Mouse (Mus musculus): ENCODE measurements around the gene Cyp39a1. TPM values are rescaled to one million over a fixed set of nuclear protein-coding genes. Genes with fewer than 3 reads are reported as not detected.

Gene Cyp39a1
- polyA plus RNA-seq, 1 experiment from 2014 or later, result 63.7 TPM

GRCm38 (mm10) chr17:43669145-43669695, 2.0 kb downstream of the Cyp39a1 start:
- Histone ChIP-seq H3K27ac (ENCODE audit: low read length) (peak overlapping the region; percentile 90), H3K36me3 (ENCODE audit: control insufficient read depth, insufficient read depth) (no peaks in the 10 kb centered on the region), H3K9me3 (replicated peaks; ENCODE audit: control insufficient read depth, low read length) (no peaks in the 10 kb centered on the region), H3K4me1 (ENCODE audit: control insufficient read depth, insufficient read depth, low read length) (peaks cover 18% of the 10 kb centered on the region), H3K27me3 (ENCODE audit: control insufficient read depth, insufficient read depth, low read length) (no peaks in the 10 kb centered on the region), H3K9ac (ENCODE audit: low read length) (peak overlapping the region; percentile 84), H3K4me2 (ENCODE audit: low read depth, low read length) (peak overlapping the region; percentile 93), H3K4me3 (ENCODE audit: low read length) (peak overlapping the region; percentile 82)
- ATAC-seq (replicated peaks; ENCODE audit: extremely low read depth, insufficient read depth, low FRiP score), result peak; percentile 47; the same call in 1 of the 2 replicates
- 33% methylated on average over 6 of the region's 6 CpGs for WGBS

GRCm38 (mm10) chr17:43671907-43672306, 4.7 kb downstream of the Cyp39a1 start:
- Histone ChIP-seq H3K9ac (ENCODE audit: low read length) (no peak overlapping the region), H3K4me2 (ENCODE audit: low read depth, low read length) (no peak overlapping the region), H3K36me3 (ENCODE audit: control insufficient read depth, insufficient read depth) (no peaks in the 10 kb centered on the region), H3K4me3 (ENCODE audit: low read length) (no peak overlapping the region), H3K27me3 (ENCODE audit: control insufficient read depth, insufficient read depth, low read length) (no peaks in the 10 kb centered on the region), H3K4me1 (ENCODE audit: control insufficient read depth, insufficient read depth, low read length) (peaks cover 21% of the 10 kb centered on the region), H3K9me3 (replicated peaks; ENCODE audit: control insufficient read depth, low read length) (no peaks in the 10 kb centered on the region), H3K27ac (ENCODE audit: low read length) (no peak overlapping the region)
- no peak for ATAC-seq (replicated peaks; ENCODE audit: extremely low read depth, insufficient read depth, low FRiP score)
- WGBS, result 80% methylated on average over 4 of the region's 4 CpGs

GRCm38 (mm10) chr17:43675228-43675627, 8.0 kb downstream of the Cyp39a1 start:
- no peak for ATAC-seq (replicated peaks; ENCODE audit: extremely low read depth, insufficient read depth, low FRiP score)
- Histone ChIP-seq H3K9ac (ENCODE audit: low read length) (no peak overlapping the region), H3K4me3 (ENCODE audit: low read length) (no peak overlapping the region), H3K27me3 (ENCODE audit: control insufficient read depth, insufficient read depth, low read length) (no peaks in the 10 kb centered on the region), H3K9me3 (replicated peaks; ENCODE audit: control insufficient read depth, low read length) (no peaks in the 10 kb centered on the region), H3K4me1 (ENCODE audit: control insufficient read depth, insufficient read depth, low read length) (peaks cover 12% of the 10 kb centered on the region), H3K4me2 (ENCODE audit: low read depth, low read length) (no peak overlapping the region), H3K36me3 (ENCODE audit: control insufficient read depth, insufficient read depth) (peaks cover 6% of the 10 kb centered on the region), H3K27ac (ENCODE audit: low read length) (peak overlapping the region; percentile 22; the same call in 1 of the 2 replicates)
- WGBS, result 48% methylated on average over 1 of the region's 1 CpGs

- Histone ChIP-seq H3K27ac (ENCODE audit: low read length) (no peak overlapping the region), H3K4me2 (ENCODE audit: low read depth, low read length) (no peak overlapping the region), H3K4me1 (ENCODE audit: control insufficient read depth, insufficient read depth, low read length) (peaks cover 12% of the 10 kb centered on the region), H3K9me3 (replicated peaks; ENCODE audit: control insufficient read depth, low read length) (no peaks in the 10 kb centered on the region), H3K9ac (ENCODE audit: low read length) (no peak overlapping the region), H3K4me3 (ENCODE audit: low read length) (no peak overlapping the region), H3K27me3 (ENCODE audit: control insufficient read depth, insufficient read depth, low read length) (no peaks in the 10 kb centered on the region), H3K36me3 (ENCODE audit: control insufficient read depth, insufficient read depth) (peaks cover 14% of the 10 kb centered on the region)
- ATAC-seq (replicated peaks; ENCODE audit: extremely low read depth, insufficient read depth, low FRiP score), result no peak
- WGBS, result 96% methylated on average over 1 of the region's 1 CpGs
Observed at GRCm38 (mm10) chr17:43676241-43676640, 9.0 kb downstream of the Cyp39a1 start.

GRCm38 (mm10) chr17:43677317-43677716, 10.1 kb downstream of the Cyp39a1 start:
- H3K4me1 ChIP-seq (ENCODE audit: control insufficient read depth, insufficient read depth, low read length), result peaks cover 12% of the 10 kb centered on the region
- 21% methylated on average over 1 of the region's 1 CpGs for WGBS
- no peaks in the 10 kb centered on the region for H3K9me3 ChIP-seq (replicated peaks; ENCODE audit: control insufficient read depth, low read length)
- no peaks in the 10 kb centered on the region for H3K27me3 ChIP-seq (ENCODE audit: control insufficient read depth, insufficient read depth, low read length)
- H3K9ac ChIP-seq (ENCODE audit: low read length), result no peak overlapping the region
- ATAC-seq (replicated peaks; ENCODE audit: extremely low read depth, insufficient read depth, low FRiP score), result no peak
- no peak overlapping the region for H3K4me2 ChIP-seq (ENCODE audit: low read depth, low read length)
- no peak overlapping the region for H3K4me3 ChIP-seq (ENCODE audit: low read length)
- H3K36me3 ChIP-seq (ENCODE audit: control insufficient read depth, insufficient read depth), result peaks cover 17% of the 10 kb centered on the region
- no peak overlapping the region for H3K27ac ChIP-seq (ENCODE audit: low read length)

- Histone ChIP-seq H3K9me3 (replicated peaks; ENCODE audit: control insufficient read depth, low read length) (no peaks in the 10 kb centered on the region), H3K36me3 (ENCODE audit: control insufficient read depth, insufficient read depth) (peaks cover 37% of the 10 kb centered on the region), H3K4me1 (ENCODE audit: control insufficient read depth, insufficient read depth, low read length) (no peaks in the 10 kb centered on the region), H3K4me2 (ENCODE audit: low read depth, low read length) (no peak overlapping the region), H3K27me3 (ENCODE audit: control insufficient read depth, insufficient read depth, low read length) (no peaks in the 10 kb centered on the region), H3K9ac (ENCODE audit: low read length) (no peak overlapping the region), H3K27ac (ENCODE audit: low read length) (no peak overlapping the region), H3K4me3 (ENCODE audit: low read length) (no peak overlapping the region)
- WGBS, result 84% methylated on average over 7 of the region's 7 CpGs
- no peak for ATAC-seq (replicated peaks; ENCODE audit: extremely low read depth, insufficient read depth, low FRiP score)
Observed at GRCm38 (mm10) chr17:43684086-43684485, 16.9 kb downstream of the Cyp39a1 start.

- Histone ChIP-seq H3K4me3 (ENCODE audit: low read length) (no peak overlapping the region), H3K4me2 (ENCODE audit: low read depth, low read length) (no peak overlapping the region), H3K27ac (ENCODE audit: low read length) (no peak overlapping the region), H3K4me1 (ENCODE audit: control insufficient read depth, insufficient read depth, low read length) (no peaks in the 10 kb centered on the region), H3K36me3 (ENCODE audit: control insufficient read depth, insufficient read depth) (peaks cover 36% of the 10 kb centered on the region), H3K27me3 (ENCODE audit: control insufficient read depth, insufficient read depth, low read length) (no peaks in the 10 kb centered on the region), H3K9ac (ENCODE audit: low read length) (no peak overlapping the region), H3K9me3 (replicated peaks; ENCODE audit: control insufficient read depth, low read length) (no peaks in the 10 kb centered on the region)
- 93% methylated on average over 5 of the region's 5 CpGs for WGBS
- no peak for ATAC-seq (replicated peaks; ENCODE audit: extremely low read depth, insufficient read depth, low FRiP score)
Observed at GRCm38 (mm10) chr17:43684638-43685037, 17.4 kb downstream of the Cyp39a1 start.

GRCm38 (mm10) chr17:43689591-43689990, 22.4 kb downstream of the Cyp39a1 start:
- H3K27ac ChIP-seq (ENCODE audit: low read length), result no peak overlapping the region
- peaks cover 6% of the 10 kb centered on the region; the same call in 1 of the 2 replicates for H3K9me3 ChIP-seq (replicated peaks; ENCODE audit: control insufficient read depth, low read length)
- WGBS, result 72% methylated on average over 9 of the region's 9 CpGs
- H3K9ac ChIP-seq (ENCODE audit: low read length), result no peak overlapping the region
- H3K4me1 ChIP-seq (ENCODE audit: control insufficient read depth, insufficient read depth, low read length), result no peaks in the 10 kb centered on the region; the same call in 1 of the 2 replicates
- ATAC-seq (replicated peaks; ENCODE audit: extremely low read depth, insufficient read depth, low FRiP score), result no peak
- no peak overlapping the region for H3K4me3 ChIP-seq (ENCODE audit: low read length)
- peaks cover 28% of the 10 kb centered on the region for H3K36me3 ChIP-seq (ENCODE audit: control insufficient read depth, insufficient read depth)
- H3K27me3 ChIP-seq (ENCODE audit: control insufficient read depth, insufficient read depth, low read length), result no peaks in the 10 kb centered on the region
- no peak overlapping the region for H3K4me2 ChIP-seq (ENCODE audit: low read depth, low read length)

- no peak overlapping the region for H3K4me2 ChIP-seq (ENCODE audit: low read depth, low read length)
- WGBS, result 40% methylated on average over 14 of the region's 14 CpGs
- H3K4me3 ChIP-seq (ENCODE audit: low read length), result no peak overlapping the region
- no peaks in the 10 kb centered on the region for H3K4me1 ChIP-seq (ENCODE audit: control insufficient read depth, insufficient read depth, low read length)
- H3K36me3 ChIP-seq (ENCODE audit: control insufficient read depth, insufficient read depth), result peaks cover 24% of the 10 kb centered on the region
- H3K27me3 ChIP-seq (ENCODE audit: control insufficient read depth, insufficient read depth, low read length), result no peaks in the 10 kb centered on the region
- H3K9me3 ChIP-seq (replicated peaks; ENCODE audit: control insufficient read depth, low read length), result peaks cover 6% of the 10 kb centered on the region
- no peak for ATAC-seq (replicated peaks; ENCODE audit: extremely low read depth, insufficient read depth, low FRiP score)
- H3K9ac ChIP-seq (ENCODE audit: low read length), result no peak overlapping the region
- H3K27ac ChIP-seq (ENCODE audit: low read length), result no peak overlapping the region
Observed at GRCm38 (mm10) chr17:43698997-43699649, 31.9 kb downstream of the Cyp39a1 start.

Data from heart, embryonic 16.5 days (tissue).